Mouse (Mus musculus): Measurements from ENCODE around the gene Ptprs. TPM values are rescaled to one million over a fixed set of nuclear protein-coding genes. Genes with fewer than 3 reads are reported as not detected.

Ptprs gene
- total RNA-seq, 4 experiments from 2014 or later = 25.5 to 38.3 (median 30.6) TPM

GRCm38 (mm10) chr17:56468870-56469269, 7.4 kb downstream of the Ptprs start:
- DNase-seq (ENCODE audit: low spot score in 2 of 2) = no peak

DNA sequence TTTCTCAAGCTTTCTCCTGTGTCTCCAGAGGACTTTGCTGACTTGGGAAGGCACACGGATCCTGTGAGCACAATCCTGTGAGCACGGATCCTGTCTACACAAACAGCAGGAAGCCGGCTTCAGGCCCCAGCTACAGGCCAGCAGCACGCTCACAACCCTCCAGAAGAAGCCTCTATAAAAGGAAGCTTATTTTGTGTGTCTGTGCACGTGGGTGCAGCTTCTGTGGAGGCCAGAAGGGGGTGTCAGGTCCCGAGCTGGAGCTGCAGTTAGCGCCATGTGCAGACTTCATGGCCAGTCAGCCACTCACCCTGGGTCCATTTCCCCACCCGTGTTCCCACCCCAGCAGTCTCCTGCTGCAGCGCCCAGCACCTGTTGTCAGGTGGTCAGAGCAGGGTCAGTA, 7.9 kb downstream of the Ptprs start:
- DNase-seq (ENCODE audit: low spot score in 2 of 2) = no peak

DNA sequence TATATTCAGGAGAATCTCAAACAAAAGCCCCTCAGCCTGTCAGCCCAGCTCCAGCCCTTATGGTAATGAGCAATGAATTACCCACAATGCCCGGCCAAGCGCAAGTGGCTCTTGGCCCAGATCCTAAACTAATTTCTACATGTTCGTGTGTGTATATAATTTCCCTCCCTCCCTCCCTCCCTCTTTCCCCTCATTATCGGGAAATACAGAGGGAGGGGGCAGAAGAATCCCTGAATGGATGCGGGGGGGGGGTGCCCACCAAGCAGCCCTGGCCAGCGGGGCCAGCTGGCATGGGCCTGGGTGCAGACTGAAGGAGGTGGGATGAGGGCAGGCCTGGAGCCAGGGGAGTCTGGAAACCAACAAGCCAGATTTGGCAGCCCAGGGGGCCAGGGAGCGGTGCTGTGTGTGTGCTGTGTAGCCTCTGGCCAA, 8.8 kb downstream of the Ptprs start:
- DNase-seq (ENCODE audit: low spot score in 2 of 2) = no peak

- DNase-seq (ENCODE audit: low spot score in 2 of 2) = no peak
Measured at GRCm38 (mm10) chr17:56466747-56467146, 9.5 kb downstream of the Ptprs start.

DNA sequence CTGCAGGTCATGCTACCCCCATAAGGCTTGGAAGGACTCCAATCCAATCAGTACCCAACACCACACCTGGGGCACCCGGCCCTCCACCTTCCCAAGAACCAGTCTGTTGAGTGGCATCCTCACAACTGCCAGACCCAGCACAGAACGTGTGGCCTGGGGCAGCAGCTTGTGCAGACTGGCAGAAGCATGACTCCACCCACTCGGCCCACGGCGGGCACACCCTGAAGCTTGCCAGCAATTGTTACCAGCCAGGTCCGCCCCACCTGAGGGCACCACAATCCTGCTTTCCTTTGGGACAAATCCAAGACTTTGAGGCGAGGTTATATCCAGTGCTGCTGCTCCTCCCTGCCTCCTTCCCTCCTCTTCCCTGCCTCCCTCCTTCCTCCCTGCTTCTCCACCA, 11.5 kb downstream of the Ptprs start:
- no peak for DNase-seq (ENCODE audit: low spot score in 2 of 2)

- no peak for DNase-seq (ENCODE audit: low spot score in 2 of 2)
Measured at GRCm38 (mm10) chr17:56464345-56464744, 11.9 kb downstream of the Ptprs start.

GRCm38 (mm10) chr17:56463500-56463899, 12.8 kb downstream of the Ptprs start:
- DNase-seq (ENCODE audit: low spot score in 2 of 2) = no peak

GRCm38 (mm10) chr17:56462835-56463455, 13.3 kb downstream of the Ptprs start:
- no peak for DNase-seq (ENCODE audit: low spot score in 2 of 2)

DNA sequence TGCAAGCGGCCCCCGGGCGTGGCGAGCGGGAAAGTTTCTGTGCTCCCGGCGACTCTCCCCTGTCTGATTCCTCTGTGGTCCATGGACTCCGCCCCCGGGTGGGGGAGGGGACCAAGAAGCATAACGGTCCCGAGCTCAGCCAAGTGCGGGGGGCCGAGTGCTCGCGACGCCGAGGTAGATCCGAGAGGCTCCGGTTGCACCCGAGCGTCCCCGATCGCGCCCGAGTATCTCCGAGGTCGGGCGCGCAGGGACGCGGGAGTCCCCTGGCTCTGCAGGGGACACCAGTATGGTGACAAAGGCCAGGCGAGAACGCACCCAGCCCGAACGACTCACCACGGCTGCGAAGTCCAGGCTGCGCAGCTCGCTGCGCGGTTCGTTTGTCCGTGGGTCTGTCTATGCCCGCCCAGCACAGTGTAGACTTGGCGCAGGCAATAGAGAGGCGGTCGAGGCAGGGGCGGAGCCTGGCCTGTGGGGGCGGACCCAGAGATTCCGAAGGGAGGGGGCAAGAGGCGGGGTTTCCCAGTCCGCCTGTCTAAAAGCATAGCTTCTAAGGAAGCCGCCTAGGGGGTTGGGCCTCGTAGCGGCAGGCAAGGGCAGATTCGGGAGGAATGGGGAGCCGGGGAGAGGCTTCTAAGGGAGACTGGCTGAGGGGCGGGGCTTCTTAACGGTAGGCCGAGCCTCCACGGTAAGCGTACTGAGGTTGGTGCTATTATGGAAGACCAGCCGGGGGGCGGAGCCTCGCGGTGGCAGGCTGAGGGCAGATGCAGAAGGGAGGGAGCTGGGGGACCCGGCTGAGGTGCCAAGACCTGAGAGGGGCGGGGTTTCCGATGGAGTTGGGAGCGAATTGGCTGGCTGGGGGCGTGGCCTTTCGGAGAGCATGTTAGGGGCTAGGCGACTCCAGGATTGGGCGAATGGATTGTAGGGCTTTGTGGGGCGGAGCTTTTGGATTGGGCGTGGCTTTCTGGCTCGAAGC, 14.2 kb downstream of the Ptprs start:
- DNase-seq (ENCODE audit: low spot score in 2 of 2) = peak; percentile 99 to 100

- no peak for DNase-seq (ENCODE audit: low spot score in 2 of 2)
Measured at GRCm38 (mm10) chr17:56460876-56461275, 15.4 kb downstream of the Ptprs start.

- no peak for DNase-seq (ENCODE audit: low spot score in 2 of 2)
Measured at GRCm38 (mm10) chr17:56457442-56457841, 18.8 kb downstream of the Ptprs start.

DNA sequence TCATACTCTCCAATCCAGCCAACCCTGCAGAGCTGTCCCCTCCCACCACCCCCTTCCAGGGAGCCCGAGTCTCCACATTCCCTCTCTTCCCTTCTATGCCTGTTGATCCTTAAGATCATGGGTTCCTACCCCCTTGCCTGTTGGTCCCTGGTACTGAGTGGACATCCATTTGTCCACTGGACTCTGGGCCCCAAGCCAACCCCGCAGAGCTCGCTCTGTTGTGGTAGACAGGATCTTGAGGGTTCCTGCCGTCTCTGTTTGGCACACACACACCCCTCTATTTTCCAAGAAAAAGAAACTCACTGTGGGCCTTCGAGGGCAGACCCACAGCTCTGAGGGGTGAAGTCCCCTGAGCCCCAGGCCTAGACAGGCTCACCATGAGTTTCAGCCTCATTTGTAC, 19.9 kb downstream of the Ptprs start:
- no peak for DNase-seq (ENCODE audit: low spot score in 2 of 2)

- DNase-seq (ENCODE audit: low spot score in 2 of 2) = no peak
Measured at GRCm38 (mm10) chr17:56453689-56454088, 22.6 kb downstream of the Ptprs start.

DNA sequence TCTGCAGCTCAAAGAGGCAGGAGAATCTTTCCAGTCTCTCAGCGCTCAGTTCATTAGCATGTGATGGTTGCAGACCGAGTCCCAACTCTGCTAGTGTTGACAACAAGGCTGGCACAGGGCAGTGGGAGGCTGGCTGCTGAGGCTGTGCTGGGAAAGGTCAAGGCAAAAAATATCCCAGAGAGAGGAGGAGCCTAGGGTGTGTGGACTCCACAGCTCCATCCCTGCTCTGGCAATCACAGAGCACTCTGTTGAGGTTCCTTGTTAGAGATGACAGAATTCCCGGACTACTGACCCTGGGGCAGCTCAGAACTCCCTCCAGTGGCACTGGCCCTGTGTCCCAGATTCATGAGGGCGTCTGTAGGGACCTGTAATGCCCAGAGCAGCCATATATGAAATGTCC, 23.0 kb downstream of the Ptprs start:
- DNase-seq (ENCODE audit: low spot score in 2 of 2) = peak; percentile 65 to 77

DNA sequence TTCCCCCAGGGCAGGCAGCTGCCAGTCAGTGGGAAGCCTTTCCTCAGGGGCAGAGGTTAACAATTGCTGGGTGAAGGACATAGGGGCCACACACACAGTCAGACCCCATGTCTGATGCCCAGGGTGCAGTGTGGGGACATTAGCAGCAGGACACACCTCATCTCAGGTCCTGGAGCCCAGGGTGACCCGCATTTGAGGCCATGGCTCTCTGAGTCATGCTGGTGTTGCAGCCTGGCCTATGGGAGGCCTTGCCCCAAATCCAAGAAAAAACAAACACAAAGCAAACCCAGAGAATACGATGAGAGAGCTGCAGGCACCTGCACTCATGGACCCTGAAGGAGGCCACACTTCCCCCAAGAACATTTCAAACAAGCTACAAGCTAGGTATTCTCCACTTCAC, 28.6 kb downstream of the Ptprs start:
- no peak for DNase-seq (ENCODE audit: low spot score in 2 of 2)

- DNase-seq (ENCODE audit: low spot score in 2 of 2) = no peak
Measured at GRCm38 (mm10) chr17:56445397-56445796, 30.9 kb downstream of the Ptprs start.

DNA sequence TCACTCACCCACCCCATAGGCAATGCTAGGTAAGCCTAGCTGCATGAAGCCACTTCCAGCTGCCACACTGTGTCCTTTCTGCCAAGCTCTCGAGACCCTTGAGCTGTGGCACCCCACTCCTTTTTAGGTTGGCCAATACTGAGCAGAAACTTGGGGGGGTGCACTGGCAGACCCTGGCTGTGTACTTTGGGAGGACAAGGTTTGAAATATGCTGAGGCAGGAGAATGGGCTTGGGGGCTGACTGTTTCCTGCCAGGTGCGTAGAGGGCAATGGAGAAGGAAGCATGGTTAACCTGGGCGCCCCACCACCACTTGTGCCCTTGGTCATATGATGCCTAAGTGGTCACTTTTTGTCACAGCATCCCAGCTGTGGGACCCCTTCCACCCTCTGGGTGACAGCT, 31.5 kb downstream of the Ptprs start:
- DNase-seq (ENCODE audit: low spot score in 2 of 2) = no peak

- no peak for DNase-seq (ENCODE audit: low spot score in 2 of 2)
Measured at GRCm38 (mm10) chr17:56443341-56443795, 32.9 kb downstream of the Ptprs start.

DNA sequence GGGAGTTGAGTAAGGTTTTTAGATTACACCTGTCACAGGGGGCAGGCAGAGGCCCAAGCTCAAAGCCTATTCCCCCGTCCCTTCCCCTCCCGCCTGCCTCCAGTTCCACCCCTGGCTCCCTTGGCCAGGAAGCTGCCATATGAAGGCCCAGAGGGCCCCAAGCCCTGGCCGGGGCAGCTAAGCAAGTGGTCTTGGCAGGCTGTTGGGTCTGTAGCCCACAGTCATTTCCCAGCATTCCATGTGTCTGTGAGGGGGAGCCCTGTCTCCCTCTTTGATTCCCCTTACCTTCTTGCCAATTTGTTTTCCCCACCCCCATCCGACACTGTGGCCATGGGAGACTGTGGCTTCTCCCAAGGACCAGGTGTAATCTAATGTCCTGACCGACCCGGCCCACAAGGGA, 34.0 kb downstream of the Ptprs start:
- DNase-seq (ENCODE audit: low spot score in 2 of 2) = no peak

DNA sequence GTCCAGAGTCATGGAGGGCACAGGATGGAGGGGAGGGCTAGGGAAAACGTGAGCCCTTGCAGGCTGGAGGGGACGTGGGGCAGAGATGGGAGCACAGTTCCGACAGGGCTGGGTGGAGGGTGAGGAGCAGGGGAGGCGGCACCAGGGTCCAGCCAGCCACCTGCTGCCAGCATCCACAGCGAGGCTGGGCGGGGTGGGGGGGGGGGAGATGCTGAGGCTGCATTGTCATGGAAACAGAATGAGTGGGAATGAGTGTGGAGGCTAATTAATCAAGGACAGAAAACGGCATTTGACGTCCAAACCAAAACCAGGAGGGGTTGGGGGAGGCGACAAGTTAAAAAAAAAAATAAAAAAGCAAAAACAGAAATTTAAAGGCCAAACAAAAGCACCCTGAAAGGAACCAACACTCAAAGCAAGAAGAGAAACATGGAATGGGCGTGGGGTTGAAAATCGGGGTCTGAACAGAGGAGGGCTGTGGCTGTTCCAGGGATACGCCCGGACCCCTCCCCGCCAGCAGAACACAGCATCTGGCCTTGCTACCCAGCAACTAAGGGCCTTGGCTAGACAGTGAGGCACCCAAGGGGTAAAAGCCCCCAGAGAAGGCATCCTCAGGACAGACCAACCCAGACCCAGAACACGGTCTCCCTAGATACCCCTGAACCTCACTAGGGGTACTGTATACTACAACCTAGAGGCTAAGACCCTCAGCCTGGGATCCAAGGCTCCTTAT, 36.4 kb downstream of the Ptprs start:
- DNase-seq (ENCODE audit: low spot score in 2 of 2) = no peak

DNA sequence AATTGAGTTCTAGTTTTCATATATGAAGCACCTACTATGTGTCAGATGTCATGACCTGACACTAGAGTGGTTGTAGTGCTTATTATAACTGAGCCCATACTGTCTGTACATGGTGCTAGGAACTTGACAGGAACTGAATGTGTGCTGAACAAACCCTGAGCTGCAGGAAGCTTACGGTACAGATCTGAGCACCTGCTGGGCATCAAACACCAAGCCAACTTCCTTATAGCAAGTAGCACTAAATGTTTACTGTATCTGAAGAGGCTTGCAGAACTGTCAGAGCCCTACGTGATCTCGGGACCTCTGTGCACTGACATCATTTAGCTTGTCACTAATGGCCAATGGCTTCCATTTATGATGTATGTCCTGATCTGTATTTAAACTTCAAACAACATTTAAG, 44.7 kb downstream of the Ptprs start:
- DNase-seq (ENCODE audit: low spot score in 2 of 2) = no peak

- no peak for DNase-seq (ENCODE audit: low spot score in 2 of 2)
Measured at GRCm38 (mm10) chr17:56427857-56428256, 48.4 kb downstream of the Ptprs start.
